Mouse (Mus musculus): ENCODE results near the gene Cdkn2b.

GRCm38 (mm10) chr4:89348842-89349241, 38.0 kb upstream of the Cdkn2b start:
- TF ChIP-seq CTCF (IDR thresholded peaks at IDR 0.05; ENCODE audit: borderline replicate concordance, extremely low read depth, insufficient read depth, insufficient read length) (no peak), POLR2A (IDR thresholded peaks at IDR 0.05; ENCODE audit: borderline replicate concordance, extremely low read depth, insufficient read depth, insufficient read length, poor library complexity, severe bottlenecking) (no peak)

Data from brain, embryonic 14.5 days (tissue).